Mouse (Mus musculus) layer of hippocampus, adult 6 months (tissue): ENCODE data around the gene Tusc2. TPM values are rescaled to one million over a fixed set of nuclear protein-coding genes. Genes with fewer than 3 reads are reported as not detected.

Source experiments
- long read RNA-seq, 2 experiments: library from polyadenylated mRNA; unstranded; transcript quantifications; one replicate each; pipeline ENCODE4 v2.0.0; 2019 to 2020
- polyA plus RNA-seq: library from polyadenylated mRNA; unstranded; fragments of <200 nt; fragmentation: Nextera tagmentation; gene quantifications from 2 replicates; pipeline ENCODE4 v1.2.3, GENCODE M21; 2021

Gene Tusc2
- polyA plus RNA-seq: 100 and 108 TPM in 2 replicates
- long read RNA-seq, experiment 1, transcript Tusc2-201 (3 exons, 1,665 nt): major isoform, 191 of 211 reads
- long read RNA-seq, experiment 1, partial matches to known transcripts: 16 of 211 reads
- long read RNA-seq, experiment 1, other reads (novel, unspliced or antisense): 3 of 211 reads
- long read RNA-seq, experiment 2, transcript Tusc2-201 (3 exons, 1,665 nt): major isoform, 590 of 617 reads
- long read RNA-seq, experiment 2, partial matches to known transcripts: 11 of 617 reads
- long read RNA-seq, experiment 2, other reads (novel, unspliced or antisense): 15 of 617 reads

DNA sequence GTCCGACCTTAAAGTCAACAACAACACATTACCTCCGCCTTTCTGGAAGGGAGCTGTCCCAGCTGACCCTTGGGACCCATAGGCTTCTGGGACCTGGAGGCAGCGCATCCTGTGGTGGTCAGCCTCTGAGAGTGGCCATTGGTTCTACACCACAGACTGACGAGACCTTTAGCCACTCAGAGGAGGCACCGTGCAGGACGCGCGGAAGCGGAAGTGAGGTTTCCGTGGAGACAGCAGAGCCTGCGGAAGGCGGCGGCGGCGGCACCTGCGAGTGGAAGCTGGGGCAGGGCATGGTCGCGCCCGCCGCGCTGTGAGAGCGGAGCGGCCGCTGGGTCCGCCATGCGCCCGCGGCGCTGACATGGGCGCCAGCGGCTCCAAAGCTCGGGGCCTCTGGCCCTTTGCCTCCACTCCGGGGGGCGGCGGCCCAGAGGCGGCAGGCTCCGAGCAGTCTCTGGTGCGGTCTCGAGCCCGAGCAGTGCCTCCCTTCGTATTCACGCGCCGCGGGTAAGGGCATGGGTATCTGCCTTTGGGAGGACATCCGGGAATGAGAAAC, at the start of gene Tusc2:
Gene Tusc2 (plus strand): TSS at position 227 of the 553 bp plus-strand sequence.

GRCm38 (mm10) chr9:107533791-107534407, 29.2 kb upstream of the Tusc2 start, which contains the start of gene Tmem115:
TSS of gene Tmem115 (plus strand) at chr9:107533945.

DNA sequence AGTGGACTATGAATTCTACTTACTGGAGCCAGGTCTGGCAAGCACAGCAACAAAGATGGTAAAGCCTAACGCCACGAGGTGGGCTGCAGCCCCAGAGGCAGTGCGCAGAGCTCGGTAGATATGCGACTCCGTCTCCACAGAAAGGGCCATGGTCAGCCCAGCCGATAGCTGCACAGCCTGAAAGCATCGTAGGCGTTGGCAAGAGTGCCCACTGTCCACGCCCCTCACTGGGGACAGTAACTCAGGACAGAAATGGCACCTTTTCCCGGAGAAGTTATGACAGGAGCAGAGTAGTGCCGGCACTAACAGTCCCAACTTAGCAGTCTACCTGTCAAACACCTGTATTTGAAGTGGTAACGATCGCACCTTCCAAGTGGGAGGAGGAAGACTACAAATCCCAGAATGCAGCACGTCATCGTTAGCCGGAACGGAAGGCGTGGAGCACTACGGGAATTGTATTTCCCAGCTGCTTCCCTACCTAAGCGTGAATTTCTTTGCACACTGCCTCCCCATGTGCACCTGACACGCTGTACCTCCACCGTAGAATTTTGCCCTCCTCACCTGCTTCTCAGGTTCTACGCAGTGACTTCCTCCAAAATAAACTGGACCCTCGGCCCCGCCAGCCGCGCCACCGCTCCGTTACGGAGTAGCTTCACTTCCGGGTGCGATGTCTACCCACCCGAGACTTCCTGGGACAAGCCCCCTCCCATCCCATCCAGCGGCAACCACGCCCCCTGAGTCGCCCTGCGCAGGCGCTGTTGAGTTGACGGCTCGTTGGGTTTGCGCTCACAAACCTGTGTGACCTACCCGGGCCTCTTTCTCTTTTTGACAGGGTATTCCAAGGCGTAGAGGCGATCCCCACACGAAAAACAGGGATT, 21.3 kb upstream of the Tusc2 start, which contains the start of the genes Cyb561d2 and Nprl2:
Gene Cyb561d2 (minus strand): TSS at position 720 of the 878 bp plus-strand sequence.
Gene Nprl2 (plus strand): TSS at position 753 of the 878 bp plus-strand sequence.

DNA sequence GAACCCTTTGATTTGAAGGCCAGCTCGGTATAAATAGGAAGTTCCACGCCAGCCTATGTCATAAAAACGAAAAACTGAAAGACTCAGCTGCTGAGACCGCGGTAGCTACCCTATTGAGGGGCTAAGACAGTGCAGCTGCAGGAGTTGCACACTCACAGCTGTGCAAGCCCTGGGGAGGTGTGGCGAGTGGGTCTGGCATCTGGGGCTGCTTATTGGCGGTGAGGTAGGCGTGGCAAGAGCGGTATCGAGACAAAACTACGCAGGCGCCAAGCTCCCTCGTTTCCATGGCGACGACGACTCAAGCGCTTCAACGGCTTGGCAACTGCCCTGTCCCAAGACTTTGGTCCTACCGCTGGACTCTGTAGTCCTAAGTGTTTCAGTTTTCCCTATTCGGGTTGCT, 16.0 kb upstream of the Tusc2 start, which contains the start of gene Zmynd10:
Gene Zmynd10 (plus strand): TSS at position 273 of the 400 bp plus-strand sequence.

DNA sequence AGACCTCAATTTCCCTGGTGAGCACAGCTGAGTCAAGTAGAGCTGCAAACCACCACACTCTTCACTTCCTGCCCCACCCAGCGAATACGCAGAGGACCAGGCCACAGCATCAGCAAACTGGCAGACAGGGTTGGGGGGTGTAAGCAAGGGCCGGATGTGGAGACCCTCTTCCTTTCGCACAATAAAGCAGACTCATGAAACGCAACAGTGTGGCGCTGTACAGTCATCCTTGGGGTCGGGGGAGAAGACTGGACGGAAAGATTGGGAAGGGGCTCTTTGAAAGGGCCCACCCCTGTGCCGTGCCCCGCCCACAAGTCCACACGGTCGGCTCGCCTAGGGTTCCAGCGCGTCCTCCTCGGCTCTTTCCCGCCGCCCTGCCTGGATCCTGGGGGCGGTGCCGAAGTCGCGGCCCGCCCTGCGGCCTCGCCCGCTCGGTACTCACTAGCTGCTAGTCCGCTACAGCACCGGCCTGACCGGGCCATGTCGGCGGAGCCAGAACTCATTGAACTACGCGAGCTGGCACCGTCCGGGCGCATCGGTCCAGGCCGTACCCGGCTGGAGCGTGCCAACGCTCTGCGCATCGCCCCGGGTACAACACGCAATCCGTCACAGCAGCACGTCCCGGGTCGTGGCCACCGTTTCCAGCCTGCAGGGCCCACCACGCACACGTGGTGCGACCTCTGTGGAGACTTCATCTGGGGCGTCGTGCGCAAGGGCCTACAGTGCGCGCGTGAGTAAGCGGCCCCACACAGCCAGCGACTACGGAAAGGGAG, 11.8 kb upstream of the Tusc2 start, which contains the start of gene Rassf1:
Gene Rassf1 (plus strand): TSS at position 439 of the 773 bp plus-strand sequence.

GRCm38 (mm10) chr9:107567702-107568319, 4.8 kb downstream of the Tusc2 start, which contains the start of gene Hyal2:
TSS of gene Hyal2 (plus strand) at chr9:107567945.

DNA sequence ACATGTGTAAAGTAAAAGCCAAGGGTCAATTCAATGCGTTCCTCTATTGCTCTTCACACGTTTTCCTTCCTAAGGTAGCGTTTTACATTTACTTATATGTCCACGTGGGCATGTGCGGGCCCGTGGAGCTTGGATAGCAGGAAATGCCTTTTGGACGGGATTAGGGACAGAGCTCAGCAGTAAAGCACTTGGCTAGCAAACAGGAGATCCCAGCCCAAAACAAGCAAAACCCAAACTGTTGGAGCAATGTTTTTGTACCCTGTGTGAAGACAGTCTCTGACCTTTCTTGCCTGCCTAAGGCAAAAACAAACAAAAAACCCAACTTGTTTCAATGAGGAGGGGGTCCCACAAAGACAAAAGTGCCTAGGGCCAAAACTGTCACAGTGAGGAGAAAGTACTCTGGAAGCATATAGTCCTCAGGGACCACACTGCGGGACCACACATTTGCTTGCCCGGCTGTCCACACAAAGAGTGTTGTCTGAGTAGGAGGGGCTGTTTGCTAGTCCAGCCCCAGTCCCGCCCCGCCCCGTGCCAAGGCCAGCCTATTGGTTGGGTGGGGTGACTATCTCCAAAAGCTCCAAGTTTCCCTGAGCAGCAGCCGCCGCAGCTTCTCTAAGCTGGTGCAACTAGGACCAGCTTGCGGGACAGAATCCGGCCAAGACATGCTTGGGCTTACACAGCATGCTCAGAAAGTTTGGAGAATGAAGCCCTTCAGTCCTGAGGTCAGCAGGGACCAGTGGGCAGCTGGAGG, 13.5 kb downstream of the Tusc2 start, which contains the start of gene Hyal1:
Gene Hyal1 (plus strand): TSS at position 571 of the 751 bp plus-strand sequence.

GRCm38 (mm10) chr9:107578587-107578986, 15.5 kb downstream of the Tusc2 start, which contains the start of gene Naa80:
TSS of gene Naa80 (plus strand) at chr9:107578887.

GRCm38 (mm10) chr9:107580501-107581317, 17.7 kb downstream of the Tusc2 start, which contains the start of gene Hyal3:
TSS of gene Hyal3 (plus strand) at chr9:107580818.

GRCm38 (mm10) chr9:107586974-107587832, 24.1 kb downstream of the Tusc2 start, which contains the start of gene Ifrd2:
TSS of gene Ifrd2 (plus strand) at chr9:107587642.

GRCm38 (mm10) chr9:107608741-107609432, 45.8 kb downstream of the Tusc2 start, which contains the start of gene Sema3b:
TSS of gene Sema3b (minus strand) at chr9:107609229.

Other genes with a start within 250 kb of the Tusc2 start
- 11.3 and 36.7 TPM in 2 replicates for gene Hemk1, start 224.9 kb upstream of the Tusc2 start, polyA plus RNA-seq
- 0.93 and 1.2 TPM in 2 replicates for gene 6430571L13Rik, start 222.7 kb upstream of the Tusc2 start, polyA plus RNA-seq
- 5.3 and 5.4 TPM in 2 replicates for gene Cacna2d2, start 163.6 kb upstream of the Tusc2 start, polyA plus RNA-seq
- gene Tmem115, start 29.3 kb upstream of the Tusc2 start, polyA plus RNA-seq: 40.5 and 46.0 TPM in 2 replicates
- 44.2 and 47.5 TPM in 2 replicates for gene Cyb561d2, start 21.1 kb upstream of the Tusc2 start, polyA plus RNA-seq
- 63.1 and 69.0 TPM in 2 replicates for gene Nprl2, start 21.0 kb upstream of the Tusc2 start, polyA plus RNA-seq
- 4.1 and 7.1 TPM in 2 replicates for gene Zmynd10, start 16.0 kb upstream of the Tusc2 start, polyA plus RNA-seq
- gene Rassf1, start 11.7 kb upstream of the Tusc2 start, polyA plus RNA-seq: 9.8 and 10.1 TPM in 2 replicates
- gene Hyal2, start 4.7 kb downstream of the Tusc2 start, polyA plus RNA-seq: 16.4 and 16.9 TPM in 2 replicates
- gene Hyal1, start 13.7 kb downstream of the Tusc2 start, polyA plus RNA-seq: 3.7 and 4.0 TPM in 2 replicates
- 9.6 and 9.7 TPM in 2 replicates for gene Naa80, start 15.6 kb downstream of the Tusc2 start, polyA plus RNA-seq
- 0.40 and 1.7 TPM in 2 replicates for gene Hyal3, start 17.6 kb downstream of the Tusc2 start, polyA plus RNA-seq
- gene Ifrd2, start 24.4 kb downstream of the Tusc2 start, polyA plus RNA-seq: 4.4 and 4.7 TPM in 2 replicates
- 1.4 and 9.8 TPM in 2 replicates for gene Sema3b, start 46.0 kb downstream of the Tusc2 start, polyA plus RNA-seq
- gene Gnai2, start 72.1 kb downstream of the Tusc2 start, polyA plus RNA-seq: 26.4 and 30.7 TPM in 2 replicates
- 43.1 and 65.0 TPM in 2 replicates for gene Slc38a3, start 106.3 kb downstream of the Tusc2 start, polyA plus RNA-seq
- gene Gnat1, start 116.5 kb downstream of the Tusc2 start, polyA plus RNA-seq: 26.0 and 27.1 TPM in 2 replicates
- gene Sema3f, start 147.2 kb downstream of the Tusc2 start, polyA plus RNA-seq: 0.31 and 1.1 TPM in 2 replicates
- 31.9 and 37.2 TPM in 2 replicates for gene Rbm5, start 207.7 kb downstream of the Tusc2 start, polyA plus RNA-seq